Mouse (Mus musculus) left cerebral cortex, adult 11 months (tissue): ENCODE data around the gene Psd4.

Experiments
- DNase-seq: peaks from one replicate; pipeline ENCODE4 v3.0.0; 2022; ENCODE audit warnings: low spot score

The Psd4 gene

DNA sequence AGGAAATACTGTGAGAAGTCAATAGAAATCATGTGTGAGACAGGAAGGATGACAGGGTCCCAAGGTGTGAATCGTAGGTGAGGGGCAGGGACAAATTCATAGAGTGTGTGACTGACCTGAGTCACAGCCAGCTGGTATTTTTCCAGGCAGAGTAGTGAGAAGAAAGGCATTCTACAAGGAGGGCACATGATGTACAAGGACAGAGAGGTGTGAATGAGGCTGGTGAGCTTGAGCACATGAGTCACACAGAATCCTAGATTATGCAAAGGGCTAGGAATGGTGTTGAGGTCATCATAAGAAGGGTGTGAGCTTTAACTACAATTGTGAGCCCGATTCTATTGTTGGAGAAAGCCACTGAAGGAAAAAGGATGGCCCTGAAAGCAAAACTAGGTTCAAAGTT, 72.7 kb downstream of the Psd4 start:
- no peak for DNase-seq

DNA sequence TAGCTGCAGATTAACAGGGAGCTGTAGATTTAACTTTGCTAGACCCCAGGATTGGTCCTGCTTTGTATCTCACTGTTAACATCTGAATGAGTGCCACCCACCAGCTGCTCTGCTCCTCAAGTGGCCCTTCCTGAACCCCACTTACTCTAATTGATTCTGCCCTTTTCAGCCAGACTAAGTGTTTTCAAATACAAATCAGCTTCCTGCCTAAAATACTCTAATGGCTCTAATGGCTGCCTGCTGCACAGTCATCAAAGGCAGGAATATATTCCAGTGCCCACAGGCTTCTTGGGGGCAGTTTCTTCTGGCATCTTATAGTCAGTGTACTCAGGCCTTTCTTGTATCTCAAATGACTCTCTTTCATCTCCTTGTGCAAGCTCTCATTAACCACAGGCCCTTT, 74.5 kb downstream of the Psd4 start:
- DNase-seq, result no peak

DNA sequence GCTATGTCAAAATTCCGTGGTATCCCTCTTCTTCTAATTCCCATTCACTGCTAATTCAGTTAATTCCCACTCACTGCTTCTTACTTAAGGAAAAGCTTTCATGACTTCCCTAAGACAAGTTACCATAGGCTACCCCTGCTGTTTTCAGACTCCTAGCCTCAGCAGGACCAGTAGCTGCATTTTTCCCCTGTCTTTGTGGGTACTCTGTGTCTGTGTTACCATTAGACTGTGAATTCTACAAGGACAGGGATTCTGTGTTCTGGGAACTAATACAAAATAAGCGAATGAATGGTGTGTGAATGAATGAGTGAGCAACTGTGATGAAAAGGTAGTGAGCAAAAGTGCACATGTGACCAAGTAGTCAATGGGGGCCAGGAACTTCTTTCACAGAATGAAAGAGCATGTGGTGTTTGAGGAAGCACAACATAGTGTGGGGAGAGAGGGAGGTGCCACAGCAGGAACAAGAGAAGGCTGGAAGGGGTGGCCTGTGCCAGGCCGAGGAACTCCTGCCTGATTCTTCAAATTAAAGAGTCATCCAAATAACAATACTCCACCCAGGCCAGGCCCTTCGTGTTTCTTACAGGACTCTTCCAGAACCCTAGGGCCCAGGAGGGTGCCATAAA, 75.0 kb downstream of the Psd4 start:
- DNase-seq, result no peak

DNA sequence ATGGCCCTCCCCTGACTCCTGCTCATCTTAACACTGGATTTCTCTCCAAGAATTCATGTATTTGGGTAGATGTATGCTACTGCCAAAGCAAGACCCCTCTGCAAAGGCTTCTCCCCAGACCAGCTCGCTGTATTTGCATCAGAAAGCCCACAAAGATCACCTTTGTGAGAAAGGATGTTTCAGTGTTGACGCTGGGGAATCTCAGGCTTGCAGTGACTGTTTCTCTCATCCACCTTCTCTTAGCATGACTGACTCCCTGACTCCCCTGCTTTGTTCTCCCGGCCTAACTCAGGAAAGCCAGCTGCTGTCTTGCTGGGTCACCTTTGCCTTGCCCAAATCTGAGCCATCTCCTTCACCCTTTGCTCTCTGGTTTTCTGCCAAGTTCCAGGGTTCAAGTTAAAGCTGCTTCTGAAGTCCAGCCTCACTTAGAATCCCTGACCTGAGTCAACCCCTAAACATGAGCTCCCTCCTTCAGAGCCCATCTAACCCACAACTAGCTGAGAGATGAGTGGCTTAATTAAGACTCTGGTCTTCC, 75.9 kb downstream of the Psd4 start:
- DNase-seq, result no peak

DNA sequence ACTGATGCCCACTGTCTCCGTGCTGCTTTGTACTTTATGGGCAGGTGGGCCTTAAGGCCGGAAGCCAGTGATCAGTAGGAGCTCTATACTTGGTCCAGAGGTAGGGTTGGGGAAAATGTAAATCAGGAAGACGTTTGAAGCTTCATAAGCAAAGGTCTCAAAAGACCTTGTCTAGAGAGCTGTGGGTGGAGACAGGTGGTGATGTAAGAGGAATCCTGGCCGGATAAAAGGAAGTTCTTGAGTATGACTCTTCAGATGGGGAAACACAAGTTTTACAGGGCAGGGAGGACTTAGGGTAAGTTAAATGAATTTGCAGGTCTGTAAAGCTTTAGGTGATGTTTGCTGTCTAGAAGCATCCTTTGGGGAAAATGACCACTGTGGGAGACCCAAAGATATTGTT, 81.7 kb downstream of the Psd4 start:
- no peak for DNase-seq

DNA sequence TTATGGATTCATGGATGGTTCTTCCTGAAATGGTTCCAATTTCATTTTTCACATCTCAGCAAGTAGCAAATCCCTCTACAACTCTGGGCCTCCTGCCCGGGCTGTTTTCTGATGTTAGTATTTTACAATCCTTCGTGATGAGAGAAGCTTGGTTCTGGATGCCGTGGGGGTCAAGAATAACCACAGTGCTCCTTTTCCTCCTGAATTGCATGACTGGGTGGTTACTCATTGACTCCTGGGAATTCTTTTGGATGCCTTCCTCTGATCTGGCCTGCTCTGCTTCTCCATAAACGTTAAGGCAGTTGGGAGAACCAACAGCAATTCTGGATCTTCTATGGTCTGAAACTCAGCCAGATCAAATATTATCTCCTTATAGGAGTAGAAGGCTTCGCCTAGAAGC, 85.8 kb downstream of the Psd4 start:
- no peak for DNase-seq

DNA sequence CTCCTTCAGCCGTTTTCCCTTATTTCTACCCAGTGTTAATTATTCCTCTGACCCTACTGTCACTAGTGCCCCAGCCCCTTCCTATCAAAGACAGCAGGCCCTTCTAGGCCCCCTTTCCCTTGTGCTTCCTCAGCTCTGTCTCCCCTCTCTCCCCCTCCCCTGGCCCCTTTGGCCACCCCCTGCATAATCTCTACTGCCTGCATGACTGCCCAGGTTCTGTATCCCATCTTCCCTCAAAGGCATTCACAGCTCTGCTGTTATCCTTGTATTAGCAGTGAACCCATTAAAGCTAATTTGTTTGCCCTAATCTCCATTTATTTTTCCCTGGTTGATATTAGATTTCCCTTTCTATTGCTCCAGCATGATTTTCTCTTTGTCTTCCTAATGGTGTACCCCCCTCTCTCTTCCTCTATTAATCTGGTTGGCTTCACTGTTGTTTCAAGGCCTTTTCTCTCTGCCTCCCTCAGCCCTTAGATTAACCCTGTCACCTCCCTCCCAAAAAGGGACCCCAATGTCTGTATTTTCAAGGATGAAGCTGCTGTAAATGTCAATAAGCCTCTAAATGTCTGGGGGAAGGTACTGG, 87.1 kb downstream of the Psd4 start:
- DNase-seq, result no peak

DNA sequence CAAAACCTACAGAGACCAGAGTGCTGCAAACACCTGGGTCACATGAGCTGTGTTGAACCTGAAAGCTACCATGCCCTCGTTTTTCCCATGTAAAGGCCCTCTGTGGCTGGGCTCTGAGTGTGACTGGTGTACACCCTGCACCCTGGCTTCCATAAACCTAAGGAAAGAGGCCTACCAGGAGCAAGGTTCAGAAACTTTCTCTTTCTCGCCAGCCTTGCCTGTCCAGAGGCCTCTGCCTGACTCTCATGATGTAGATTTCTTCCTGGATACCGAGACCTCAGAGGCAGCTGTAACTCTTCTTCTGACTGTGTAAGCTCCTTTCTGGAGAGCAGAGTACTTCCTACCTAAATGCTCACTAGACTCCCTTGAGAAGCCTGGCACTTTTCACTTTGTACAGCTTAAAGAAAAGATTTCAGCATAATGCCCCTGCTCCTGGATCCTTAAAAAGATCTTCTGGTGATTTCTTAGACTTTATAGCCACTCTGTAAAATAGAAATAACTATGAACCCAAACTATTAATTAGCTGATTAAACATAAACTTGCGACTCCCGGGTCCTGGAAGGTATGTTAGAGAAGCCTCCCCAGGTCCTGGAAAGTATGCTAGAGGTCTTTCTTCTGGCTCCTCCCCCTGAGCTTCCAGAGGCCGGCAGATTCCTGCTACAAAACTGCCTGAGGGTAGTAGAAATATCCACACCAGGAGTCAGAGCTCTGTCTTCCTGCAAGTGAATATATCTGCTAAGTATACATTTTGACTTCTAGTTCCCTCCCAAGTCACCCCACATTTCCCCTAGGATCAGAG, 87.9 kb downstream of the Psd4 start:
- DNase-seq, result no peak

DNA sequence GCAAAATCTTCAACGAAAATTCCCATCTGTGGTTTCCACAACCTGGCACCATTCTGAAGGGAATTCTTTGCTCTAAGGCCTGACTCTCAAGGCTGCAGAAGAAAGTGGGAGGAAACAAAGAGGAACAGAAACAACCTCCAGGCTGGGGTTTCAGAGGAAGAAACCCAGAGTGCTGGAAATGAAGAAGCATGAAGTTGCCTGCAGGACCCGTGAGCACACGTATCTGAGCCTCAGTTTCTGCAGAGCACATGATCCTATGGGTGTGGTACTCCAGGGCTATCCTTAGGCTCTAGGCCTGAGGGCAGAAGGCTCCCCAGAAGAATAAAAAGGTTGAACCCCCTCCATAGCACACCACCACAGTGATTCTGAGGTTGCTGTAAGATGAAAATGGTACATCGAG, 89.5 kb downstream of the Psd4 start:
- no peak for DNase-seq

DNA sequence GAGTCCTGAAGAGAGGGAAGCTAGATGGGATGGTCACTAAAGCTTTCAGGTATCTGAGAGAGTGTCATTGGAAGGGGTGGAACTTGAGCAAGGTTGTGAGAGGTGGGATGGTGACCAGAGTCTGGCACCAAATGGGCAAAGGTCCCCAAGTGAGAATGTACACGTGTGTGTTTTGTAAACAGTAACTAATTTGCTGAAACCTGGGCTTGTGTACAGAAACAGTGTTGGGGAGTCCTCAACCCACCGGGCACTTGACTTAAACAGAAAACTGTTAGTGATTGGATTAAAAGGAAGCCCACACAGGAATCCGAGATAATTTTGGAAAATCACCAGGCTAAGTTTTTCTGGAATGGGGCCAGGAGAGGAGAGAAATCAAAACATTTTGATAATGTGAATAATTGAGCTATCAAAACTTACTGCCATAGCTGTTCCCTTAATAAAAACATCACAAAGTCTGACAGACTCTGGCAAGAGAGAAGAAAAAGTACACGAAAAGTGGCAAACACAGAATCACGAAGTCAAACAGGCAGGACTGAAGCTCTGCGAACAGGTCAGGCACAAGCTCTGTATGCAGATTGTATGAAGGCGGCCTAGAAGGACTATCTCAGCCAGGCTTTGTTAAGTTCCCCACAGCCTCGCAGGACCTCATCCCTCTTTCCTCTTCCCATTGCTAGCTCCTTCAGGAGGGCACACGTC, 92.9 kb downstream of the Psd4 start:
- DNase-seq, result no peak

DNA sequence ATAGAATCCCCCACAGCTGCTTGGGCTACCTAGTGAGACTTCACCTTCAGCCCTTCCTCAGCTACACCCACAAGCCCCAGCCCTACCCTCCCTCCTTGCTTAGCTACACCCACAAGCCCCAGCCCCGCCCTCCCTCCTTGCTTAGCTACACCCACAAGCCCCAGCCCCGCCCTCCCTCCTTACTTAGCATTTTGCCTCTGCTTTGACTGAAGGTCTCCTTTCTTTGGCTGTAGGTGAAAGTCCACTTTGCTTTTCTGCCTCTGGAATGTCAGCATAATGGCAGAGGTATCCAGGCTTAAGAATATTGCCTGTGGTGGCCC, 93.4 kb downstream of the Psd4 start:
- DNase-seq, result no peak
